9 mouse cellular contexts compared by ENCODE assay signal in the genomic region with DNA sequence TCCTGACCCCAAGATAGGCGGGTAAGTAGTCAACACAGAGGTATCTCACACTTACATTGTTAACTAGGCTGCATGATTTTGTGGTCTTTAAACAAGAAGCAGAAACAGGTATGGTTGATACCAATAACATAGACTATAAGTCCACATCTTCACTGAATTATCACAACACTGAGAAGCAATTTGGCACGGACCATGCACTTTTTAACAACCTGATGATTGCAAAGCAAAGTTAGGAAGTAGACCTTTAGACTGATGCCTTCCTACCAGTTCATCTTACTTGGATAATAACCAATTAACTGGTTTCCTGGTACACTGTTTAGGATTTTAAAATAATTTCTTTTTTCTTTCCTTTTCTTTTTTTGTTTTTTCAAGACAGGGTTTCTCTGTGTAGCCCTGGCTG. TPM values are rescaled to one million over a fixed set of nuclear protein-coding genes. Genes with fewer than 3 reads are reported as not detected.
A peak's percentile ranks its signal among the peaks of the same experiment; 100 is the strongest.
DNase-seq lines count a peak whose midpoint lies in the region; ATAC-seq lines count a peak whose summit lies in the region.
"Had no signal": no experiment of that assay in that cellular context is flagged by ENCODE, and none has a peak within 500 bp of the region (broad histone marks: within the 10 kb centered on the region; RNA-seq: fewer than 3 reads in every experiment).

No protein-coding gene starts in this region.

- H3K27me3 ChIP-seq in heart, embryonic 11.5 days (ENCODE audit: control insufficient read depth, insufficient read depth, low read length) = no peaks in the 10 kb centered on the region
- H3K27me3 ChIP-seq in lung, embryonic 15.5 days = no peaks in the 10 kb centered on the region
- no peaks in the 10 kb centered on the region for H3K27me3 ChIP-seq in forebrain, embryonic 11.5 days (ENCODE audit: control insufficient read depth, insufficient read depth, low read length)
- H3K27me3 ChIP-seq in liver, embryonic 16.5 days (ENCODE audit: control insufficient read depth, insufficient read depth, low read depth, low read length) = no peaks in the 10 kb centered on the region

- H3K4me3 ChIP-seq in heart, embryonic 11.5 days (ENCODE audit: low read depth, low read length) = no peak overlapping the region
- no peak overlapping the region for H3K4me3 ChIP-seq in lung, embryonic 15.5 days
- no peak overlapping the region for H3K4me3 ChIP-seq in forebrain, embryonic 11.5 days (ENCODE audit: low read depth, low read length)
- no peak overlapping the region for H3K4me3 ChIP-seq in liver, embryonic 16.5 days (ENCODE audit: low read depth, low read length)

- intact Hi-C loops in heart, postnatal 36 days (cut with DNase I) = loop anchor here (2.0 to 5.0 kb wide), 2 partner anchors 67 to 71 kb away; partner anchors contain the start of genes Ppp2r5e and Sgpp1

- WGBS in heart, embryonic 11.5 days (ENCODE audit: insufficient replicate concordance) = 87% methylated on average over 2 of the region's 2 CpGs
- 93% methylated on average over 2 of the region's 2 CpGs for WGBS in lung, embryonic 15.5 days
- WGBS in forebrain, embryonic 11.5 days = 93% methylated on average over 2 of the region's 2 CpGs
- WGBS in liver, embryonic 16.5 days (ENCODE audit: insufficient replicate concordance) = 54% methylated on average over 2 of the region's 2 CpGs

- peaks cover 9% of the 10 kb centered on the region for H3K4me1 ChIP-seq in heart, embryonic 11.5 days (ENCODE audit: control insufficient read depth, insufficient read depth, low read length)
- peaks cover 8% of the 10 kb centered on the region for H3K4me1 ChIP-seq in lung, embryonic 15.5 days
- peaks cover 4% of the 10 kb centered on the region; the same call in 1 of the 2 replicates for H3K4me1 ChIP-seq in forebrain, embryonic 11.5 days (replicated peaks; ENCODE audit: control insufficient read depth, insufficient read depth, low read length)
- peaks cover 27% of the 10 kb centered on the region for H3K4me1 ChIP-seq in liver, embryonic 16.5 days (ENCODE audit: control insufficient read depth, low read depth, low read length)

- no peaks in the 10 kb centered on the region for H3K9me3 ChIP-seq in heart, embryonic 11.5 days (replicated peaks; ENCODE audit: control insufficient read depth, low read length)
- H3K9me3 ChIP-seq in lung, embryonic 15.5 days = no peaks in the 10 kb centered on the region
- H3K9me3 ChIP-seq in forebrain, embryonic 11.5 days (ENCODE audit: control insufficient read depth, low read length) = no peaks in the 10 kb centered on the region
- no peaks in the 10 kb centered on the region for H3K9me3 ChIP-seq in liver, embryonic 16.5 days (replicated peaks; ENCODE audit: control insufficient read depth, low read length)

- peak overlapping the region; percentile 84; the same call in 1 of the 2 replicates for H3K4me2 ChIP-seq in heart, embryonic 11.5 days
- peak overlapping the region; percentile 77 for H3K4me2 ChIP-seq in lung, embryonic 15.5 days
- peak overlapping the region; percentile 90; the same call in 1 of the 2 replicates for H3K4me2 ChIP-seq in forebrain, embryonic 11.5 days (ENCODE audit: low read depth, low read length, severe bottlenecking)
- peak overlapping the region; percentile 97; the same call in 1 of the 2 replicates for H3K4me2 ChIP-seq in liver, embryonic 16.5 days (ENCODE audit: low read depth, low read length)

- no peak overlapping the region for H3K9ac ChIP-seq in heart, embryonic 11.5 days (ENCODE audit: low read depth, low read length)
- no peak overlapping the region for H3K9ac ChIP-seq in lung, embryonic 15.5 days
- H3K9ac ChIP-seq in forebrain, embryonic 11.5 days (ENCODE audit: low read length) = no peak overlapping the region
- no peak overlapping the region for H3K9ac ChIP-seq in liver, embryonic 16.5 days (ENCODE audit: low read depth, low read length)

- DNase-seq in heart, postnatal 36 days = no peak
- DNase-seq in lung, postnatal 4 days = no peak
- no peak for DNase-seq in forebrain, embryonic 11.5 days (ENCODE audit: low spot score)
- DNase-seq in urinary bladder, adult 2 months (ENCODE audit: low spot score) = no peak
- DNase-seq in thymus, postnatal 36 days = no peak
- DNase-seq: lung, adult 2 months had no signal

- no peak for ATAC-seq in heart, embryonic 11.5 days (replicated peaks; ENCODE audit: insufficient number of reproducible peaks, low FRiP score, low TSS enrichment)
- ATAC-seq in lung, embryonic 15.5 days (ENCODE audit: borderline replicate concordance, extremely low read depth, low FRiP score, low TSS enrichment) = no peak
- ATAC-seq in forebrain, embryonic 11.5 days (replicated peaks; ENCODE audit: low FRiP score) = no peak
- no peak for ATAC-seq in liver, embryonic 16.5 days (ENCODE audit: low read depth)

- H3K27ac ChIP-seq in heart, embryonic 11.5 days (ENCODE audit: low read depth, low read length) = no peak overlapping the region
- no peak overlapping the region for H3K27ac ChIP-seq in lung, embryonic 15.5 days
- no peak overlapping the region for H3K27ac ChIP-seq in forebrain, embryonic 11.5 days (ENCODE audit: low read depth, low read length)
- H3K27ac ChIP-seq in liver, embryonic 16.5 days (ENCODE audit: low read length) = no peak overlapping the region

- no peaks in the 10 kb centered on the region for H3K36me3 ChIP-seq in heart, embryonic 11.5 days (ENCODE audit: control insufficient read depth, insufficient read depth, low read length)
- no peaks in the 10 kb centered on the region for H3K36me3 ChIP-seq in lung, embryonic 15.5 days
- no peaks in the 10 kb centered on the region for H3K36me3 ChIP-seq in forebrain, embryonic 11.5 days (ENCODE audit: control insufficient read depth, insufficient read depth, low read length)
- no peaks in the 10 kb centered on the region for H3K36me3 ChIP-seq in liver, embryonic 16.5 days (ENCODE audit: control insufficient read depth, insufficient read depth)

RNA-seq across cellular contexts. Expression of gene Wdr89, which starts 1.1 kb away (rescaled TPM):
- polyA plus RNA-seq in heart, embryonic 11.5 days (2014; fragmentation: Nextera tagmentation; extraction: Ambion mirVana) = 9.6 and 9.9 TPM in 2 replicates
- total RNA-seq in heart, postnatal 36 days (2021) = 1 to 10 TPM; 2.4 to 2.9 TPM
- polyA plus RNA-seq in lung, embryonic 15.5 days (2015; fragmentation: Nextera tagmentation; extraction: Ambion mirVana) = 10.7 and 11.1 TPM in 2 replicates
- 10.6 and 11.9 TPM in 2 replicates for polyA plus RNA-seq in forebrain, embryonic 11.5 days (2014; fragmentation: Nextera tagmentation; extraction: Ambion mirVana)
- 2.8 and 3.6 TPM in 2 replicates for polyA plus RNA-seq in liver, embryonic 16.5 days (2015; fragmentation: Nextera tagmentation; extraction: Ambion mirVana)
- 13.4 and 15.8 TPM in 2 replicates for polyA plus RNA-seq in urinary bladder, adult 2 months (2012; rRNA removed)
